Mouse (Mus musculus): ENCODE measurements around the gene Tgfb2. TPM values are rescaled to one million over a fixed set of nuclear protein-coding genes. Genes with fewer than 3 reads are reported as not detected.

Tgfb2 gene
- polyA plus RNA-seq, 1 experiment from 2014 or later = 102 TPM

- Histone ChIP-seq H3K4me3 (ENCODE audit: low read length) (no peak overlapping the region), H3K4me1 (replicated peaks; ENCODE audit: control insufficient read depth, insufficient read depth, low read length) (peaks cover 5% of the 10 kb centered on the region), H3K4me2 (ENCODE audit: low read depth, low read length) (no peak overlapping the region), H3K9ac (ENCODE audit: low read length) (no peak overlapping the region), H3K27me3 (ENCODE audit: control insufficient read depth, insufficient read depth, low read depth, low read length) (no peaks in the 10 kb centered on the region), H3K36me3 (ENCODE audit: control insufficient read depth, insufficient read depth, low read length) (peaks cover 7% of the 10 kb centered on the region), H3K27ac (ENCODE audit: low read length) (no peak overlapping the region), H3K9me3 (ENCODE audit: control insufficient read depth, low read length) (no peaks in the 10 kb centered on the region)
- 25% methylated on average over 12 of the region's 12 CpGs for WGBS
- peak; percentile 74 for ATAC-seq (ENCODE audit: low read depth)
Observed at GRCm38 (mm10) chr1:186721846-186722245, 16.1 kb upstream of the Tgfb2 start.

GRCm38 (mm10) chr1:186721166-186721565 lies 15.4 kb upstream of the Tgfb2 start:
- Histone ChIP-seq H3K9me3 (ENCODE audit: control insufficient read depth, low read length) (no peaks in the 10 kb centered on the region), H3K4me3 (ENCODE audit: low read length) (no peak overlapping the region), H3K4me2 (ENCODE audit: low read depth, low read length) (no peak overlapping the region), H3K27me3 (ENCODE audit: control insufficient read depth, insufficient read depth, low read depth, low read length) (no peaks in the 10 kb centered on the region), H3K36me3 (ENCODE audit: control insufficient read depth, insufficient read depth, low read length) (peaks cover 7% of the 10 kb centered on the region), H3K4me1 (replicated peaks; ENCODE audit: control insufficient read depth, insufficient read depth, low read length) (peaks cover 5% of the 10 kb centered on the region), H3K27ac (ENCODE audit: low read length) (no peak overlapping the region), H3K9ac (ENCODE audit: low read length) (no peak overlapping the region)
- ATAC-seq (ENCODE audit: low read depth) = no peak
- 93% methylated on average over 11 of the region's 11 CpGs for WGBS

- Histone ChIP-seq H3K4me1 (replicated peaks; ENCODE audit: control insufficient read depth, insufficient read depth, low read length) (peaks cover 10% of the 10 kb centered on the region), H3K36me3 (ENCODE audit: control insufficient read depth, insufficient read depth, low read length) (peaks cover 7% of the 10 kb centered on the region), H3K27me3 (ENCODE audit: control insufficient read depth, insufficient read depth, low read depth, low read length) (no peaks in the 10 kb centered on the region), H3K27ac (ENCODE audit: low read length) (no peak overlapping the region), H3K4me2 (ENCODE audit: low read depth, low read length) (no peak overlapping the region), H3K9ac (ENCODE audit: low read length) (no peak overlapping the region), H3K4me3 (ENCODE audit: low read length) (no peak overlapping the region), H3K9me3 (ENCODE audit: control insufficient read depth, low read length) (no peaks in the 10 kb centered on the region)
- ATAC-seq (ENCODE audit: low read depth) = no peak
- 87% methylated on average over 9 of the region's 9 CpGs for WGBS
Observed at GRCm38 (mm10) chr1:186719708-186720107, 13.9 kb upstream of the Tgfb2 start.

GRCm38 (mm10) chr1:186718881-186719280 lies 13.1 kb upstream of the Tgfb2 start:
- Histone ChIP-seq H3K4me1 (replicated peaks; ENCODE audit: control insufficient read depth, insufficient read depth, low read length) (peaks cover 13% of the 10 kb centered on the region), H3K27me3 (ENCODE audit: control insufficient read depth, insufficient read depth, low read depth, low read length) (no peaks in the 10 kb centered on the region), H3K4me2 (ENCODE audit: low read depth, low read length) (no peak overlapping the region), H3K27ac (ENCODE audit: low read length) (no peak overlapping the region), H3K9ac (ENCODE audit: low read length) (no peak overlapping the region), H3K4me3 (ENCODE audit: low read length) (no peak overlapping the region), H3K9me3 (ENCODE audit: control insufficient read depth, low read length) (no peaks in the 10 kb centered on the region), H3K36me3 (ENCODE audit: control insufficient read depth, insufficient read depth, low read length) (peaks cover 7% of the 10 kb centered on the region)
- WGBS = 54% methylated on average over 5 of the region's 5 CpGs
- ATAC-seq (ENCODE audit: low read depth) = no peak

- 45% methylated on average over 17 of the region's 17 CpGs for WGBS
Observed at GRCm38 (mm10) chr1:186714980-186715896, 9.4 kb upstream of the Tgfb2 start.

GRCm38 (mm10) chr1:186714215-186714614 lies 8.4 kb upstream of the Tgfb2 start:
- no peak for ATAC-seq (ENCODE audit: low read depth)
- H3K9me3 ChIP-seq (ENCODE audit: control insufficient read depth, low read length) = no peaks in the 10 kb centered on the region
- no peak overlapping the region for H3K27ac ChIP-seq (ENCODE audit: low read length)
- 81% methylated on average over 4 of the region's 4 CpGs for WGBS
- no peak overlapping the region for H3K9ac ChIP-seq (ENCODE audit: low read length)
- H3K27me3 ChIP-seq (ENCODE audit: control insufficient read depth, insufficient read depth, low read depth, low read length) = no peaks in the 10 kb centered on the region
- H3K4me3 ChIP-seq (ENCODE audit: low read length) = no peak overlapping the region
- peaks cover 13% of the 10 kb centered on the region for H3K4me1 ChIP-seq (replicated peaks; ENCODE audit: control insufficient read depth, insufficient read depth, low read length)
- H3K4me2 ChIP-seq (ENCODE audit: low read depth, low read length) = no peak overlapping the region
- no peaks in the 10 kb centered on the region for H3K36me3 ChIP-seq (ENCODE audit: control insufficient read depth, insufficient read depth, low read length)

More at GRCm38 (mm10) chr1:186714980-186715896, 9.4 kb upstream of the Tgfb2 start:
- Histone ChIP-seq H3K9ac (ENCODE audit: low read length) (no peak overlapping the region), H3K27ac (ENCODE audit: low read length) (peak overlapping the region; percentile 63), H3K4me1 (replicated peaks; ENCODE audit: control insufficient read depth, insufficient read depth, low read length) (peaks cover 13% of the 10 kb centered on the region), H3K4me3 (ENCODE audit: low read length) (no peak overlapping the region), H3K4me2 (ENCODE audit: low read depth, low read length) (no peak overlapping the region), H3K36me3 (ENCODE audit: control insufficient read depth, insufficient read depth, low read length) (peaks cover 3% of the 10 kb centered on the region; the same call in 1 of the 2 replicates), H3K9me3 (ENCODE audit: control insufficient read depth, low read length) (no peaks in the 10 kb centered on the region), H3K27me3 (ENCODE audit: control insufficient read depth, insufficient read depth, low read depth, low read length) (no peaks in the 10 kb centered on the region)
- peak; percentile 96 for ATAC-seq (ENCODE audit: low read depth)

GRCm38 (mm10) chr1:186712802-186713471 lies 7.1 kb upstream of the Tgfb2 start:
- Histone ChIP-seq H3K27me3 (ENCODE audit: control insufficient read depth, insufficient read depth, low read depth, low read length) (no peaks in the 10 kb centered on the region), H3K27ac (ENCODE audit: low read length) (no peak overlapping the region), H3K4me1 (replicated peaks; ENCODE audit: control insufficient read depth, insufficient read depth, low read length) (peaks cover 10% of the 10 kb centered on the region), H3K4me2 (ENCODE audit: low read depth, low read length) (no peak overlapping the region), H3K4me3 (ENCODE audit: low read length) (no peak overlapping the region), H3K36me3 (ENCODE audit: control insufficient read depth, insufficient read depth, low read length) (no peaks in the 10 kb centered on the region), H3K9ac (ENCODE audit: low read length) (no peak overlapping the region), H3K9me3 (ENCODE audit: control insufficient read depth, low read length) (no peaks in the 10 kb centered on the region)
- 4% methylated on average over 3 of the region's 3 CpGs for WGBS
- no peak for ATAC-seq (ENCODE audit: low read depth)

- no peaks in the 10 kb centered on the region for H3K9me3 ChIP-seq (ENCODE audit: control insufficient read depth, low read length)
- peak overlapping the region; percentile 84 for H3K4me2 ChIP-seq (ENCODE audit: low read depth, low read length)
- H3K27me3 ChIP-seq (ENCODE audit: control insufficient read depth, insufficient read depth, low read depth, low read length) = no peaks in the 10 kb centered on the region
- under 1% methylated on average over 37 of the region's 65 CpGs for WGBS
- ATAC-seq (ENCODE audit: low read depth) = peak; percentile 76
- peaks cover 18% of the 10 kb centered on the region for H3K4me1 ChIP-seq (replicated peaks; ENCODE audit: control insufficient read depth, insufficient read depth, low read length)
- 0 out of 2 replicates have a peak, but pooled peaks cover 2% of the 10 kb centered on the region for H3K36me3 ChIP-seq (ENCODE audit: control insufficient read depth, insufficient read depth, low read length)
- H3K4me3 ChIP-seq (ENCODE audit: low read length) = peak overlapping the region; percentile 80
- peak overlapping the region; percentile 94 for H3K9ac ChIP-seq (ENCODE audit: low read length)
- peak overlapping the region; percentile 97 for H3K27ac ChIP-seq (ENCODE audit: low read length)
Observed at GRCm38 (mm10) chr1:186705203-186705914, 430 bp downstream of the Tgfb2 start.

Data from lung, embryonic 16.5 days (tissue).